Mouse (Mus musculus) forebrain, embryonic 15.5 days (tissue): ENCODE measurements around the gene Zbtb45. TPM values are rescaled to one million over a fixed set of nuclear protein-coding genes. Genes with fewer than 3 reads are reported as not detected.

Source experiments
- ATAC-seq: fragments of 200-750 bp; cut with Nextera tagmentation; replicated peaks from 2 replicates; pipeline ENCODE4 v1.8.0; 2017; ENCODE audit warnings: mild to moderate bottlenecking, moderate TSS enrichment, moderate library complexity
- H3K27ac ChIP-seq: fragments of 300-500 bp; sonication (generic); replicated peaks from 2 replicates; pipeline ENCODE4 v1.5.1; 2015; ENCODE audit warnings: mild to moderate bottlenecking, inconsistent platforms
- H3K27me3 ChIP-seq: fragments of 300-500 bp; sonication (generic); 2 replicates; pipeline ENCODE4 v1.6.1; 2015; ENCODE audit warnings: inconsistent platforms
- H3K36me3 ChIP-seq: fragments of 300-500 bp; sonication (generic); 2 replicates; pipeline ENCODE4 v1.6.1; 2015; ENCODE audit warnings: mild to moderate bottlenecking, inconsistent platforms
- H3K4me1 ChIP-seq: fragments of 300-500 bp; sonication (generic); 2 replicates; pipeline ENCODE4 v1.6.1; 2015; ENCODE audit warnings: inconsistent platforms
- H3K4me2 ChIP-seq: fragments of 300-500 bp; sonication (generic); replicated peaks from 2 replicates; pipeline ENCODE4 v1.6.1; 2015; ENCODE audit warnings: mild to moderate bottlenecking, inconsistent platforms
- H3K4me3 ChIP-seq: fragments of 300-500 bp; sonication (generic); 2 replicates; pipeline ENCODE4 v1.5.1; 2015; ENCODE audit warnings: mild to moderate bottlenecking, inconsistent platforms
- H3K9ac ChIP-seq: fragments of 300-500 bp; sonication (generic); replicated peaks from 2 replicates; pipeline ENCODE4 v1.6.1; 2015; ENCODE audit warnings: mild to moderate bottlenecking, inconsistent platforms
- H3K9me3 ChIP-seq: fragments of 300-500 bp; sonication (generic); 2 replicates; pipeline ENCODE4 v1.6.1; 2016; ENCODE audit warnings: inconsistent platforms
- WGBS: fragments of 180-500 bp; shearing (Covaris S2); methylation state at CpG from one replicate; pipeline ENCODE4 v1.1.7; 2015; ENCODE audit warnings: mixed read lengths; 5-methylcytosine and 5-hydroxymethylcytosine counted together
- polyA plus RNA-seq: library from polyadenylated mRNA; unstranded; fragments of >200 nt; fragmentation: Nextera tagmentation; extraction: Ambion mirVana; gene quantifications from 2 replicates; pipeline ENCODE4 v1.2.1, GENCODE M21; 2015

Gene Zbtb45
- polyA plus RNA-seq, 1 experiment from 2014 or later: 44.2 TPM

DNA sequence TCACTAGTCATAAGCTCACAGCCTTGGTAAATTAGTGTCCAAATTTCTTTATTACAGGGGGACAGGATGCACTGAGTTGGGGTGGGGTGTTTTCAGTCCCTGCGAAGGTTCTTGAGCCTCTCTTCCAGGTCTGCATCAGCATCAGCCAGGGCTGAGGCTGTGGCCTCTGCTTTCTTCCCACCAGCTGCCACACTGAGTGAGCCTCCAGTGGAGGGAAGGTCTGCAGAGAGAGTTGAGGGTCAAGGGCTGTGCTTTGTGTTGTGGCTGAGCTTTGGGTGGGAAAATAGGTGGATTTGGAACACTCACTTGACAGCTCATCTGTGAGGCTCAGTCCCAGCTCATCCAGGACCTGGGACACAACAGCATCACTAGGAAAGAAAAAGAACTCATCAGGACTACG is 22.1 kb upstream of the Zbtb45 start:
- Histone ChIP-seq H3K27ac (no peak overlapping the region), H3K9ac (no peak overlapping the region)
- 86% methylated on average over 2 of the region's 2 CpGs for WGBS

DNA sequence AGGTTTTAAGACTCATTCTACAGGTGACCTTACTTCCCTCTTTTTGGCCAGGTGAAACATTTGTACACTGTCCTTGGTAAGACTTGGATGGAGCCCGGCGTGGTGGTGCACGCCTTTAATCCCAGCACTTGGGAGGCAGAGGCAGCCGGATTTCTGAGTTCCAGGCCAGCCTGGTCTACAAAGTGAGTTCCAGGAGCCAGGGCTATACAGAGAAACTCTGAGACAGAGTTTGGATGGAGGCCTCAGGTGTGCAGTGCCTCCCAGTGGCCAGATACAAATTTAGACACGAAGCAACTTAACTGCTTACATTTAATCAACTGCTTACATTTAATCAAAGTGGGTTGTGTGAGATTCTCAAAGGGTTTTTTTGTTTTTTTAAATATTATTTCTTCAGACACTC is 21.2 kb upstream of the Zbtb45 start:
- peaks cover 41% of the 10 kb centered on the region for H3K4me1 ChIP-seq
- no peaks in the 10 kb centered on the region for H3K27me3 ChIP-seq
- no peak for ATAC-seq
- peaks cover 85% of the 10 kb centered on the region for H3K36me3 ChIP-seq
- no peak overlapping the region for H3K4me3 ChIP-seq
- H3K9ac ChIP-seq: no peak overlapping the region
- no peaks in the 10 kb centered on the region for H3K9me3 ChIP-seq
- WGBS: 67% methylated on average over 5 of the region's 5 CpGs
- H3K27ac ChIP-seq: no peak overlapping the region
- no peak overlapping the region for H3K4me2 ChIP-seq

More for the DNA sequence above, 22.1 kb upstream of the Zbtb45 start:
- Histone ChIP-seq H3K27me3 (no peaks in the 10 kb centered on the region), H3K9me3 (no peaks in the 10 kb centered on the region), H3K4me3 (no peak overlapping the region), H3K4me1 (peaks cover 41% of the 10 kb centered on the region), H3K4me2 (no peak overlapping the region), H3K36me3 (peaks cover 79% of the 10 kb centered on the region)
- ATAC-seq: no peak

DNA sequence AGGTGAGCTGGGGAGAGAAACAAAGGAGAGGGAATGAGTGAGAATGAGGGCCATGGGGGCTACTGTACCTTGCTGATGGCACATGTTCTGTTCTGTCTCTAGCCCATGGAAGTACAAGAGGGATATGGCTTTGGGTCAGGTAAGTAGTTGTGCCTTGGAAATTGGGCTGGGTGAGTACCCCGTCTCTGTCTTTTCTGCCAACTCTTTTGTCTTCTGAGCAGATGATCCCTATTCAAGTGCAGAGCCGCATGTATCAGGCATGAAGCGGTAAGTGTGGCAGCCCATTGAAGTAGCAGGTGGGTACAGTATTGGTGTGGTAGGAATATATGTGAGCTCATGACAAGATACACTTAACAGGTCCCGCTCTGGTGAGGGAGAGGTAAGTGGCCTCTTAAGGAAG is 19.2 kb upstream of the Zbtb45 start:
- Histone ChIP-seq H3K4me1 (peaks cover 34% of the 10 kb centered on the region), H3K4me3 (no peak overlapping the region), H3K27me3 (no peaks in the 10 kb centered on the region), H3K36me3 (peaks cover 78% of the 10 kb centered on the region), H3K9me3 (no peaks in the 10 kb centered on the region), H3K9ac (no peak overlapping the region), H3K27ac (no peak overlapping the region), H3K4me2 (no peak overlapping the region)
- WGBS: 87% methylated on average over 4 of the region's 4 CpGs
- no peak for ATAC-seq

DNA sequence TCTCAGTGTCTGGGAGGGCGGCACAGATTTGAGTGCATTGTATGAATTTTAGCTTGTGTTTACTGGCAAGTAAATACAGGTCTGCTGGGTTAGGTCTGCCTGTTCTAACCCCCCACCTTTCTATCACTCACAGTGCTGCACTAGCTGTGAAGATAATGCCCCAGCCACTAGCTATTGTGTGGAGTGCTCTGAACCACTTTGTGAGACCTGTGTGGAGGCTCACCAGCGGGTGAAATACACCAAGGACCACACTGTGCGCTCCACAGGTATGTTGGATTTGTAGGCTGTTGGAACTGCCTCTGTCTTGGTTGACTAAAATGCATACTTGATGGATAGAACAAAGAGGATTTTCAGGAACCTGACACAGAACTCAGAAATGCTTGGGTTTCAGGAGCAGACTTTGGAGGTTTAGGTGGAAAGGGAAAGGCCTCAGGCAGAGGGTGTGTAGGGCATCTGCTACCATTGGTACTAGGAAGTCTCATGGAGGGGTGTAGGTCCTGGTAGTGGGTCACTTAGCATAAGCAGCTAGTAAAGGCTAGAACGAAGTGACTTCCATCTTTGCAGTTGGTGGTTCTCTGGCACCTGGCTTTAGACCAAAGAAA is 15.8 kb upstream of the Zbtb45 start:
- H3K4me1 ChIP-seq: peaks cover 30% of the 10 kb centered on the region
- H3K9me3 ChIP-seq: no peaks in the 10 kb centered on the region
- H3K27ac ChIP-seq: peak overlapping the region; percentile 96; the same call in 1 of the 2 replicates
- H3K4me3 ChIP-seq: peak overlapping the region; percentile 52
- no peaks in the 10 kb centered on the region for H3K27me3 ChIP-seq
- no peak for ATAC-seq
- WGBS: 32% methylated on average over 4 of the region's 4 CpGs
- H3K9ac ChIP-seq: peak overlapping the region; percentile 79
- peaks cover 49% of the 10 kb centered on the region for H3K36me3 ChIP-seq
- H3K4me2 ChIP-seq: peak overlapping the region; percentile 96

DNA sequence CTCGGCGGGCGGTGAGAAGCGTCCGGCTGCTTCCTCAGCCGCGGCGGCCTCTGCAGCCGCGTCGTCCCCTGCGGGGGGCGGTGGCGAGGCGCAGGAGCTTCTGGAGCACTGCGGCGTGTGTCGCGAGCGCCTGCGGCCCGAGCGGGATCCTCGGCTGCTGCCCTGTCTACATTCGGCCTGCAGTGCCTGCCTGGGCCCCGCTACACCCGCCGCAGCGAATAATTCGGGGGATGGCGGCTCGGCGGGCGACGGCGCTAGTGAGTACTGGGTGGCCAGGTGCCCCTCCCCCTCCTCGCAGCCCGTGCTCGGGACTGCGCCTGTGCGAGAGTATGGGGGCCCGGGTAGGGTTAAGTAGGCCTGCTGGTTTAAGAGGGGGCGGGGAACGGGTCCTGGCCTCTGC is 15.0 kb upstream of the Zbtb45 start:
- Histone ChIP-seq H3K9me3 (no peaks in the 10 kb centered on the region), H3K4me3 (peak overlapping the region; percentile 52), H3K27ac (peak overlapping the region; percentile 96), H3K4me1 (peaks cover 30% of the 10 kb centered on the region), H3K9ac (peak overlapping the region; percentile 79), H3K36me3 (peaks cover 41% of the 10 kb centered on the region), H3K27me3 (no peaks in the 10 kb centered on the region), H3K4me2 (peak overlapping the region; percentile 96)
- WGBS: under 1% methylated on average over 41 of the region's 44 CpGs
- ATAC-seq: peak; percentile 68

DNA sequence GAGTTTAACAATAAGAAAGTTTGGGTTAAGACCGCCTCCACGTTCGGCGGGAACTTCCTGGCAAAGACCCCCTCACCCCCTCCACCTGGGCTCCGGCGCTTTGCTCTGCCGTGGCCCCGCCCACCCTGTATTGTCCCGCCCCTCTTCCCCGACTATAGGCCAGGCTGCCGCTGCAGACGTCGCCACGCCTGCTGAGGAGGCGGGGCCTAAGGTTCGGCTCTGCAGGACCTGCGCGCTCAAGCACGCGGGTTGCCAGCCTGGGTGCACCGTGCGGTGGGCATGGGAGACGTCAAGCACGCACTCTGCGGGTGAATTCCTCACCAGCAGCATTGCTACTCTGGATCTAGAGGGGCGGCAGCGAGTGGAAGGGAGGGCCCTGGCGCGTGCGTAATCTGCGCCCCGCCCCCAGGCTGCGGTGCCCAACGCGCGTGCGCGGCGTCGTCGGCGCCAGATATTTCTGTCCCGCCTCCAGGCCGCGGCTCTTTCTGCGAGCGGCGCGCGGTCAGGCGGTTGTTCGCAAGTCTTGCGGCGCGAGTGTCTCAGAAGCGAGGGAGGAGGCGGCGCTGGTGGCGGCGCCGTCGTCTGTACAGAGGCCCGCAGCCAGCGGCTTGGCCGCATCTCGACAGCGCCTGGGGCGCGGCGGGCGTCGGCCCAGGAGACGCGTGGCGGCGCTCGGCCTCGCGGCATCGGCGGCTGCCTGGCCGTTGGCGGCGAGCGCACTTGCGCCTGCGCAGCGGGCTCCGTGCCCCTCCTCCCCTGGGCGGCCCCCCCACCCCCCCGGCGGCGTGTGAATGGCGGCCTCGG is 14.3 kb upstream of the Zbtb45 start:
- Histone ChIP-seq H3K9ac (peak overlapping the region; percentile 79), H3K9me3 (no peaks in the 10 kb centered on the region), H3K4me2 (peak overlapping the region; percentile 96), H3K27me3 (no peaks in the 10 kb centered on the region), H3K27ac (peak overlapping the region; percentile 96), H3K4me1 (peaks cover 30% of the 10 kb centered on the region), H3K4me3 (peak overlapping the region; percentile 52), H3K36me3 (peaks cover 34% of the 10 kb centered on the region)
- WGBS: 0% methylated on average over 88 of the region's 95 CpGs
- peak; percentile 88 for ATAC-seq

DNA sequence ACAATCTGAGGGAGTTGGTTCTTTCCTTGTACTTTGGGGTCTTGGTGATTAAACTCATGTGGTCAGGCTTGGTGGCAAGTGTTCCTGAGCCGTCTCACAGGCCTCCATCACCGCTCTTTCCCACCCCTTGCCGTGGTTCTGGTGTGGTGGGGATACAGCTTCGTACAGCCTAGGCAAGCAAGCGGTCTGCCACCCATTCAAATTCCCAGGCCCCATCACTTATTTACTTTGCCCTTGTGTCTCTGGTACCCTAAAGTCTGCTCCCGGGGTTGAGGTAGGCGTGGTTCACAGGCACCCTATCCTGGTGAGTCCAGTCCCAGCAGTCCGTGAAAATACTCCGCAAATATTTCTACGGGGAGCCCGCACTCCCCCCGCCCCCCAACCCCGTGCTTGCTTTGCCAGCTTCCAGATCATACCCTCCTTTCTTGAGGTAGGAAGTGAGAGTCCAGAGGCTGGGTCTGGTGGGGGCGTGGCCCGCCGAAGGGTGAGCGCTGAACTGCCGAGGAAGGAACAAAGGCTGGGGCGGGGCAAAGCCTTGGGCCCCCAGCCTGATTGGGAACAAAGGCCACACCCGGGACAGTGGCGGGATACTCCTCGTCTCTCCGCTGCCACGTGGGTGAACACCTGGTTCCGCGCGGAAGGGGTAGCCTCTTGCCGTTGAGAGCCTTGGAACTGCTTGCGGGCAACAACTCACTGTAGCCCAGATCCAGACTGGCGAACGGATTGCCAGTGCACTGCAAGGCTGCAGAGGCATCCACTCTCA is 13.1 kb upstream of the Zbtb45 start:
- ATAC-seq: peak; percentile 35
- peak overlapping the region; percentile 96 for H3K4me2 ChIP-seq
- H3K27ac ChIP-seq: peak overlapping the region; percentile 96
- peak overlapping the region; percentile 79 for H3K9ac ChIP-seq
- 2% methylated on average over 31 of the region's 31 CpGs for WGBS
- H3K27me3 ChIP-seq: no peaks in the 10 kb centered on the region
- H3K4me1 ChIP-seq: peaks cover 32% of the 10 kb centered on the region
- peaks cover 23% of the 10 kb centered on the region for H3K36me3 ChIP-seq
- H3K9me3 ChIP-seq: no peaks in the 10 kb centered on the region
- peak overlapping the region; percentile 52 for H3K4me3 ChIP-seq

DNA sequence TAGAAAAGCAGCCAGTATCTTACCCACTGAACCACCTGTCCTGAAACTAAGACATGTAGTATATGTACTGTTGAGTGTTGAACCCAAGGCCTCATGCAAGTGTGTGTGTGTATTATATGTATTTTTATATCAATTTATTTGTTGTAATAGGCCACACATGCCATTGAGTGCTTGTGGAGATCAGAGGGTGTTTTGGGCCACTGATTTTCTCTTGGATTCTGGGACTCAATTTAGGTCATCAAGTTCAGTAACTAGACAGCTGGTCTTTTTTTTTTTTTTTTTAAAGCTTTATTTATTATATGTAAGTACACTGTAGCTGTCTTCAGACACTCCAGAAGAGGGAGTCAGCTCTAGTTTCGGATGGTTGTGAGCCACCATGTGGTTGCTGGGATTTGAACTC is 5.4 kb upstream of the Zbtb45 start:
- 93% methylated on average over 1 of the region's 1 CpGs for WGBS
- Histone ChIP-seq H3K27ac (no peak overlapping the region), H3K4me1 (peaks cover 11% of the 10 kb centered on the region), H3K9ac (no peak overlapping the region), H3K36me3 (no peaks in the 10 kb centered on the region), H3K27me3 (no peaks in the 10 kb centered on the region), H3K9me3 (no peaks in the 10 kb centered on the region), H3K4me3 (no peak overlapping the region), H3K4me2 (no peak overlapping the region)
- ATAC-seq: no peak

DNA sequence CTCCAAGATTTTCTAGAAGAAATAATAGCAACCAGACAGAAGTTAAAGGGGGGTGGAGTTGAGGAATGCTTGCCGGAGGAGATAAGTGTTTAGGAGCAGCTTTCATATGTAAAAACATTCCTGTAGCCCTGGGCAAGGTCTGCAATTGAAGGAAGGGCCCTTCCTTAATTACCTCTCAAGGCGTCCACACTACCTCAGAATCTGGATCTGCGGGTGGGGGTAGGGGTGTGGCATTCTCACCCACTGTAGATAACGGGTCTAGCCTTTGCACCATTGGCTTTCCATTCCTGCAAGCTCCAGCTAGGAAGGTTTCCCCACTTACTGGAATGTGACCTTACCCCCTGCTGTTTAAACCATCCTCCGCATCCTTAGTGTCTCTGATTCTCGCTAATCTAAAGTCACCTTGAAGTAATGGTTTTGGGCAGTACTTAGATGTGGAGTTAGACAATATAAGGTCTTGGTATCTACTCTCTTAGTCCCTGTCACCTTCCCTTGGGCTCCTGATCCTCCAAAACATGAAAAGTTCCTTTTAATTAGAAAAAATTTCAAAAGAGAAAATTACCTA is 4.5 kb upstream of the Zbtb45 start:
- Histone ChIP-seq H3K4me3 (no peak overlapping the region), H3K9me3 (no peaks in the 10 kb centered on the region), H3K27ac (no peak overlapping the region), H3K36me3 (no peaks in the 10 kb centered on the region), H3K4me2 (no peak overlapping the region), H3K4me1 (peaks cover 13% of the 10 kb centered on the region), H3K9ac (no peak overlapping the region), H3K27me3 (no peaks in the 10 kb centered on the region)
- ATAC-seq: no peak
- WGBS: 44% methylated on average over 6 of the region's 6 CpGs

DNA sequence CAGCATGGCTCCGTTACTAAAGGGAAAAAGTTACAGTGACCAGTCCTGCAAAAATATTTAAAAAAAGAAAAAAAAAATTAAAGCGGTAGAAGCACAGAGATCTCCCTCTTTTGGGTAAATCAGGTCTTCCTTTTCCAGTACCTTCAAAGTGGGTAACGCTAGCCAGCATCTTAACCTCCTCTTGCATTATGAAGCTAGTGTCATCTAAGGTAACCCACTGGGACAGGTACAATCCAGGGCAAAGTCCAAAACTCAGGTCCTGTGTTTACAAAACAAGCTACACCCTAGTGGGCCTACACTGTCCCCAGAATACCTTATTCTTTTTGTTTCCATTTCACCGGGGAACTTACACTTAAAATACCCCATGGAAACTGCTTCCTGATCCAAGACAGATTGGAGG is 3.8 kb upstream of the Zbtb45 start:
- no peak overlapping the region for H3K27ac ChIP-seq

DNA sequence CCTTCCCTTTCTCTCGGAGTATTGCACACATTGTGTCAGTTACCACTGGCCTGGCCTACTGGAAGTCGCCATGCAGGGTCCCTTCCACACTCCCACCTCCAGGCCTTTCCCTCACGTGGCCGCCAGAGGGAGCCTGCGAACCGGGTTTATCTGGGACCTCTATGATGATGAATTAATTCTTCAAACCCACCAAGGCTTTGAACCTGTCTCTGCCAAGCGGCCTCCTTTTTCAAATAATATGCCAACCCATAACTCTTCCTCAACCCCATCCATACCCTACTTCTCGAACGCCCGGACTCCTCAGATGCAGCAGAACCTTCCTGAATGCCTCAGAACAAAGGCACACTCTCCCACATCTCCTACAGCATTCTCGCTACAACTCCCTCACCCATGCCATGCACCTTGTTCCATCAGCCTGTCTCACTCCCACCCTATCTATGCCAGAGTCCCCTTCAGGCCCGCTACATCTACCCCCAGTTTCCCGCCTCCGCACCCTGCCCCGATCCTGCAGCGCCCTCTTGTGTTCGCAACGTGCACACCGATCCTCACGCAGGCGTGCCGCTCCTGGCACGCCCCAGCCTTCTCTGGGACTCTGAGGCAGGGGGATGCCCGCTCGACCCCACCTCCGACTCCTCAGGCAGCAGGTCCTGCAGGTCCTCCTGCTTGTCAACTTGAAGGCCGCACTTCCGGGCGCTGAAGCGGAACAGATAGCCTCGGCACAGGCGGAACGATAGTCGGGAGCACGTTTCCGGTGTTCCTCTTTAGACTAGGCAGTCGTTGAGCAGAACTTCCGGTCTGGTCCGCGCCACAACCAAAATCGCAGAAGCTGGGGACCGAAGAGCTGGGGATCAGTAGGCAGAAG is 460 bp downstream of the Zbtb45 start:
- Histone ChIP-seq H3K4me2 (peak overlapping the region; percentile 71), H3K4me3 (peak overlapping the region; percentile 52), H3K27ac (peak overlapping the region; percentile 90), H3K4me1 (peaks cover 34% of the 10 kb centered on the region), H3K27me3 (no peaks in the 10 kb centered on the region), H3K36me3 (peaks cover 25% of the 10 kb centered on the region), H3K9ac (peak overlapping the region; percentile 65), H3K9me3 (no peaks in the 10 kb centered on the region)
- under 1% methylated on average over 42 of the region's 42 CpGs for WGBS
- peak; percentile 90 for ATAC-seq

More for the DNA sequence above, 3.8 kb upstream of the Zbtb45 start:
- 70% methylated on average over 4 of the region's 4 CpGs for WGBS
- Histone ChIP-seq H3K36me3 (no peaks in the 10 kb centered on the region), H3K9me3 (no peaks in the 10 kb centered on the region), H3K4me2 (no peak overlapping the region), H3K9ac (no peak overlapping the region), H3K4me3 (no peak overlapping the region), H3K27me3 (no peaks in the 10 kb centered on the region), H3K4me1 (peaks cover 17% of the 10 kb centered on the region)
- no peak for ATAC-seq
